Mouse (Mus musculus) mesoderm, embryonic 11.5 days (tissue): ENCODE measurements at regions not wholly inside any gene's neighbourhood (a gene's known extent, or its start where the extent isn't known, plus 50 kb on each side); places are given as distances from the start of the nearest gene placed in this dataset.

ENCODE experiments used
- DNase-seq: peaks from one replicate; pipeline ENCODE4 v3.0.0-alpha.2; 2012; ENCODE audit warnings: low read depth, low spot score

- DNase-seq = peak; percentile 31
Observed at GRCm38 (mm10) chr14:33797551-33798303, 125.7 kb upstream of the Gdf10 start.

- no peak for DNase-seq
Observed at GRCm38 (mm10) chr14:33804321-33804720, 119.1 kb upstream of the Gdf10 start.

- no peak for DNase-seq
Observed at GRCm38 (mm10) chr14:33804721-33805120, 118.7 kb upstream of the Gdf10 start.

- DNase-seq = no peak
Observed at GRCm38 (mm10) chr14:33807196-33807595, 116.2 kb upstream of the Gdf10 start.

- DNase-seq = peak; percentile 40
Observed at GRCm38 (mm10) chr14:33808593-33809265, 114.7 kb upstream of the Gdf10 start.

- no peak for DNase-seq
Observed at GRCm38 (mm10) chr14:33810584-33810983, 112.8 kb upstream of the Gdf10 start.

- no peak for DNase-seq
Observed at GRCm38 (mm10) chr14:33811241-33811640, 112.1 kb upstream of the Gdf10 start.

- no peak for DNase-seq
Observed at GRCm38 (mm10) chr14:33812266-33812665, 111.1 kb upstream of the Gdf10 start.

GRCm38 (mm10) chr14:33812772-33813171 lies 110.6 kb upstream of the Gdf10 start:
- DNase-seq = no peak

- DNase-seq = no peak
Observed at GRCm38 (mm10) chr14:33813274-33813673, 110.1 kb upstream of the Gdf10 start.

GRCm38 (mm10) chr14:33814107-33814506 lies 109.3 kb upstream of the Gdf10 start:
- DNase-seq = no peak

GRCm38 (mm10) chr14:33814599-33814998 lies 108.8 kb upstream of the Gdf10 start:
- DNase-seq = no peak

GRCm38 (mm10) chr14:33820541-33821260 lies 102.7 kb upstream of the Gdf10 start:
- no peak for DNase-seq

GRCm38 (mm10) chr14:33821436-33821835 lies 102.0 kb upstream of the Gdf10 start:
- DNase-seq = no peak

GRCm38 (mm10) chr14:33824421-33824874 lies 98.9 kb upstream of the Gdf10 start:
- peak; percentile 21 for DNase-seq

- DNase-seq = no peak
Observed at GRCm38 (mm10) chr14:33826003-33826644, 97.3 kb upstream of the Gdf10 start.

- DNase-seq = no peak
Observed at GRCm38 (mm10) chr14:33832650-33833319, 90.6 kb upstream of the Gdf10 start.

- no peak for DNase-seq
Observed at GRCm38 (mm10) chr14:33836341-33836740, 87.0 kb upstream of the Gdf10 start.

- no peak for DNase-seq
Observed at GRCm38 (mm10) chr14:33841821-33842220, 81.6 kb upstream of the Gdf10 start.

- no peak for DNase-seq
Observed at GRCm38 (mm10) chr14:33853499-33853898, 69.9 kb upstream of the Gdf10 start.

- DNase-seq = no peak
Observed at GRCm38 (mm10) chr14:33854181-33854580, 69.2 kb upstream of the Gdf10 start.
